Mouse (Mus musculus): ENCODE measurements at regions not wholly inside any gene's neighbourhood (a gene's known extent, or its start where the extent isn't known, plus 50 kb on each side); places are given as distances from the start of the nearest gene placed in this dataset.

DNA sequence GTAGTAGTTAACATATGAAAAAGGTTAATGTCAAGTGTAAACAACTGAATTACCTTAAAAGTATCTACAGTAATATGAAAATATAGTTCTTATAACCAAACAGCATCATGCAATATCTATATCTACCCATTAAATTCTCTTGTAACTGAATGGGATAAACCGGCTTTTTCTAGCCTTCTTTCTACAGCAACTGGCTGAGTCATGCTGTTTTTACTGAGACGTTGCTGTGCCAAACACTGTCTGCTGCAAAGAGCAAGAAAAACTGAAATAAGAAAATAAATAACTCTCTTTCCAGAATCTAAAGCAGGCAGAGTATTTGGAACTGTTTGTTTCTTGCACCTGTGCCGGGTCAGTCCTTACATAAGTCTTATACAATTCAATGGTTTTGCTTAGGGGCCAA lies 74.0 kb downstream of the Nxf2 start:
- ATAC-seq (no peak), DNase-seq (no peak)
- no peaks in the 10 kb centered on the region for H3K27me3 ChIP-seq (ENCODE audit: insufficient read depth, low read length)
- no peak overlapping the region for H3K4me3 ChIP-seq (ENCODE audit: low read depth, low read length)
- no peak overlapping the region for H3K9ac ChIP-seq (replicated peaks)
- WGBS (ENCODE audit: insufficient replicate concordance), result 71% methylated on average over 3 of the region's 3 CpGs
- no peak overlapping the region for H3K27ac ChIP-seq (ENCODE audit: low read depth)
- H3K36me3 ChIP-seq (replicated peaks; ENCODE audit: insufficient read depth, low read length), result no peaks in the 10 kb centered on the region
- TF ChIP-seq CTCF (IDR thresholded peaks at IDR 0.05; ENCODE audit: low read depth) (no peak), EP300 (IDR thresholded peaks at IDR 0.05; ENCODE audit: low read depth) (no peak)
- no peaks in the 10 kb centered on the region for H3K4me1 ChIP-seq (ENCODE audit: insufficient read depth)
- no peak overlapping the region for H3K4me2 ChIP-seq (ENCODE audit: low read depth, low read length)
- no peaks in the 10 kb centered on the region for H3K9me3 ChIP-seq (ENCODE audit: low read length)

DNA sequence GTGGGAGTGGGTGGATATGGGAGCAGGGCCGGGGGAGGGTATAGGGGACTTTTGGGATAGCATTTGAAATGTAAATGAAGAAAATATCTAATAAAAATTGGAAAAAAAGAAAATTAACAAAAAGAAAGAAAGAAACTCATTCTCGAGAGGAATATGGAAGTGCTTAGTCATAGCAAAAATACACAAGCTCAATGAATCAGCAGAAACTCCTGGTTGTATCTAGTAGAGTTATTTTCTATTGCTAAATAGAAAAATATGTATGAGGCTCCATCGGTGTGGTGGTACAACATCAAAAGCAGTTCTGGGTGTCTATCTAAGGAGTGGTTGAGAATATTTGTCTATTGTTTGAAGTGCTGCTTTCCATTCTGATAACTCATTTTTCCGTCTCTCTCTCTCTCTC lies 74.9 kb downstream of the Nxf2 start:
- Histone ChIP-seq H3K4me3 (ENCODE audit: low read depth, low read length) (no peak overlapping the region), H3K9me3 (ENCODE audit: low read length) (no peaks in the 10 kb centered on the region), H3K27ac (ENCODE audit: low read depth) (no peak overlapping the region), H3K36me3 (replicated peaks; ENCODE audit: insufficient read depth, low read length) (no peaks in the 10 kb centered on the region), H3K9ac (replicated peaks) (no peak overlapping the region), H3K27me3 (ENCODE audit: insufficient read depth, low read length) (no peaks in the 10 kb centered on the region), H3K4me2 (ENCODE audit: low read depth, low read length) (no peak overlapping the region), H3K4me1 (ENCODE audit: insufficient read depth) (no peaks in the 10 kb centered on the region)
- DNase-seq (no peak), ATAC-seq (no peak)
- TF ChIP-seq CTCF (IDR thresholded peaks at IDR 0.05; ENCODE audit: low read depth), result no peak
- TF ChIP-seq EP300 (IDR thresholded peaks at IDR 0.05; ENCODE audit: low read depth), result no peak
- 71% methylated on average over 4 of the region's 4 CpGs for WGBS (ENCODE audit: insufficient replicate concordance)

DNA sequence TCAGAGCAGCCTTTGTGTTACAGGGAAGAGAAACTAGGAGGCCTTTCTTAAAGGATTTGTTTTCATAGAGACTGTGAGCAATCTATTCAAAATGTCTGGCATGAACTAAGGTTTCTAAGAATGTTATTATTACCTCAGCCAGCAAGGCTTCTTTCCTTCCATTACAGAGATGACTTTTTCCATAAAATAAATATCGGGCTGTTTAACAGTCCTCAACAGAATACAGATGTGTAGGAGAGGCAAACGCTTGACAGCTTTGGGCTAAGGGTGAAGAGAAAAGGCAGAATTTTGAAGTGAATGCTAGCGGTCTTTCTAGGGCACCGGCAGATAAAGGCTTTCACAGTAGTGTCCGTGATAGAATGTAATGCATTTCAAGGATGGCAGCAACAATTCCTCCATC lies 73.3 kb upstream of the Armcx2 start:
- no peaks in the 10 kb centered on the region for H3K27me3 ChIP-seq (ENCODE audit: insufficient read depth, low read length)
- DNase-seq, result no peak
- H3K36me3 ChIP-seq (replicated peaks; ENCODE audit: insufficient read depth, low read length), result no peaks in the 10 kb centered on the region
- H3K4me1 ChIP-seq (ENCODE audit: insufficient read depth), result no peaks in the 10 kb centered on the region
- H3K4me2 ChIP-seq (ENCODE audit: low read depth, low read length), result no peak overlapping the region
- no peak overlapping the region for H3K9ac ChIP-seq (replicated peaks)
- H3K27ac ChIP-seq (ENCODE audit: low read depth), result no peak overlapping the region
- H3K4me3 ChIP-seq (ENCODE audit: low read depth, low read length), result no peak overlapping the region
- no peak for ATAC-seq
- TF ChIP-seq EP300 (IDR thresholded peaks at IDR 0.05; ENCODE audit: low read depth), result no peak
- 76% methylated on average over 5 of the region's 5 CpGs for WGBS (ENCODE audit: insufficient replicate concordance)
- H3K9me3 ChIP-seq (ENCODE audit: low read length), result no peaks in the 10 kb centered on the region

DNA sequence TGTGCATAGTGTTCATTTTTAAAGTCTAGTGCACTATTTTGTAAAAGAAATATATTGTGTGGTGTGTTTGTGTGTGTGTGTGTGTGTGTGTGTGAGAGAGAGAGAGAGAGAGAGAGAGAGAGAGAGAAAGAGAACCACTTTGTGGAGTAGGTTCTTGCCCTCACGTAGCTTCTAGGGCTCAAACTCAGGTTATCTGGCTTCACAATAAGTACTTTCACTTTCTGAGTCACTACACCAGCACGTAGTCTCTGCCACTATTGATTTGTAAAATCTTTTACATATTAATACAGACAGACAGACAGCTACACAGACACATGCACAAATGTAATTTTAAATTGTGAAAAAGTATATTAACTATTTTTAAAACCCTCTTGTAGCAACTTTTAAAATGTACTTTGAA lies 70.9 kb upstream of the Armcx2 start:
- DNase-seq (no peak), ATAC-seq (no peak)
- WGBS (ENCODE audit: insufficient replicate concordance), result 33% methylated on average over 2 of the region's 2 CpGs
- no peak overlapping the region for H3K27ac ChIP-seq (ENCODE audit: low read depth)
- no peaks in the 10 kb centered on the region for H3K9me3 ChIP-seq (ENCODE audit: low read length)
- no peak for TF ChIP-seq CTCF (IDR thresholded peaks at IDR 0.05; ENCODE audit: low read depth)
- no peak for TF ChIP-seq EP300 (IDR thresholded peaks at IDR 0.05; ENCODE audit: low read depth)
- H3K27me3 ChIP-seq (ENCODE audit: insufficient read depth, low read length), result no peaks in the 10 kb centered on the region
- H3K4me1 ChIP-seq (ENCODE audit: insufficient read depth), result no peaks in the 10 kb centered on the region
- no peak overlapping the region for H3K9ac ChIP-seq (replicated peaks)
- no peak overlapping the region for H3K4me3 ChIP-seq (ENCODE audit: low read depth, low read length)
- peak overlapping the region; percentile 22; the same call in 1 of the 2 replicates for H3K4me2 ChIP-seq (ENCODE audit: low read depth, low read length)
- no peaks in the 10 kb centered on the region for H3K36me3 ChIP-seq (replicated peaks; ENCODE audit: insufficient read depth, low read length)

DNA sequence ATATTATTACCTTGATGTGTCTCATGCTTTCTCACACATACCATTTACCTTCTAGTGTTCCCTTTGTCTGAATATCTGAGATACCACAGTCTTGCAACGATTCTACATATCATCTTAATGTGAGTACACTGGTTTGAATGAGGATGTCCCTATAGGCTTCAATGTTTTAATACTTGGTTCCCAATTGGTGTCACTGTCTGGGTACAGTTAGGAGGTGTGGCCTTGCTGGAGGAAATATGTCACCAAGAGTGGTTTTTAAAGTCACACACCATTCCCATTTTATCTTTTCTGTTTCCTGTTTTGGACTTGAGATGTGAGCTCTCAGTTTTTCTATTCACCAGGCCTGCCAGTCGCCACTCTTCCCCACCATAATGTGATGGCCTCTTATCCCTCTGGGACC lies 69.8 kb upstream of the Armcx2 start:
- H3K9ac ChIP-seq (replicated peaks), result no peak overlapping the region
- no peaks in the 10 kb centered on the region for H3K27me3 ChIP-seq (ENCODE audit: insufficient read depth, low read length)
- DNase-seq (no peak), ATAC-seq (no peak)
- WGBS (ENCODE audit: insufficient replicate concordance), result 67% methylated on average over 2 of the region's 2 CpGs
- TF ChIP-seq EP300 (IDR thresholded peaks at IDR 0.05; ENCODE audit: low read depth) (no peak), CTCF (IDR thresholded peaks at IDR 0.05; ENCODE audit: low read depth) (no peak)
- no peaks in the 10 kb centered on the region for H3K36me3 ChIP-seq (replicated peaks; ENCODE audit: insufficient read depth, low read length)
- H3K9me3 ChIP-seq (ENCODE audit: low read length), result no peaks in the 10 kb centered on the region
- no peak overlapping the region for H3K4me2 ChIP-seq (ENCODE audit: low read depth, low read length)
- no peak overlapping the region for H3K27ac ChIP-seq (ENCODE audit: low read depth)
- no peaks in the 10 kb centered on the region for H3K4me1 ChIP-seq (ENCODE audit: insufficient read depth)
- H3K4me3 ChIP-seq (ENCODE audit: low read depth, low read length), result no peak overlapping the region

- no peak overlapping the region for H3K4me3 ChIP-seq (ENCODE audit: low read depth, low read length)
- no peak for ATAC-seq
- no peaks in the 10 kb centered on the region for H3K4me1 ChIP-seq (ENCODE audit: insufficient read depth)
- DNase-seq, result no peak
- H3K27ac ChIP-seq (ENCODE audit: low read depth), result no peak overlapping the region
- no peak overlapping the region for H3K9ac ChIP-seq (replicated peaks)
- no peaks in the 10 kb centered on the region for H3K9me3 ChIP-seq (ENCODE audit: low read length)
- no peak overlapping the region for H3K4me2 ChIP-seq (ENCODE audit: low read depth, low read length)
- no peak for TF ChIP-seq CTCF (IDR thresholded peaks at IDR 0.05; ENCODE audit: low read depth)
- no peak for TF ChIP-seq EP300 (IDR thresholded peaks at IDR 0.05; ENCODE audit: low read depth)
- 46% methylated on average over 2 of the region's 2 CpGs for WGBS (ENCODE audit: insufficient replicate concordance)
- no peaks in the 10 kb centered on the region for H3K27me3 ChIP-seq (ENCODE audit: insufficient read depth, low read length)
- H3K36me3 ChIP-seq (replicated peaks; ENCODE audit: insufficient read depth, low read length), result no peaks in the 10 kb centered on the region
Measured at GRCm38 (mm10) chrX:134874696-134875095, 65.7 kb upstream of the Armcx2 start.

DNA sequence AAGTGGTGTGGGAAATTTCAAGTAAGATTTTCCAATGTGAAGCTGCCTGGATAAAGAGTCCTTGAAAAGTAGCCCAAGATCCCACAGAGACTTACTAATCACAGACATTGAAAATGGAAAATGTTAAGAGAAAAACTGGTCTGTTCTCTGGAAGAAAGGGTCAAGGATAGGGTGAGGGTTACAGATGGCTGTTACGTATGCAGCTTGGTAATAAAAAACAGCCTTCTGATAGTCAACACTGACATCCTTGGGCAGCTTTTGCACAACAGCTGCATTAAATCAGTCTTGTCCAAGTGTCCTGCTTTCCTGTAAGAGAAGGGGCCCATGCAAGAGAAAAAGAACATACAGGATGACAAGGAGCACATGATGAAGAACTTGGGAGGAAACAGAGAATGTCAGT lies 64.6 kb upstream of the Armcx2 start:
- 72% methylated on average over 1 of the region's 1 CpGs for WGBS (ENCODE audit: insufficient replicate concordance)
- TF ChIP-seq EP300 (IDR thresholded peaks at IDR 0.05; ENCODE audit: low read depth) (no peak), CTCF (IDR thresholded peaks at IDR 0.05; ENCODE audit: low read depth) (no peak)
- no peaks in the 10 kb centered on the region for H3K27me3 ChIP-seq (ENCODE audit: insufficient read depth, low read length)
- no peak overlapping the region for H3K4me3 ChIP-seq (ENCODE audit: low read depth, low read length)
- no peaks in the 10 kb centered on the region for H3K4me1 ChIP-seq (ENCODE audit: insufficient read depth)
- no peaks in the 10 kb centered on the region for H3K36me3 ChIP-seq (replicated peaks; ENCODE audit: insufficient read depth, low read length)
- H3K27ac ChIP-seq (ENCODE audit: low read depth), result no peak overlapping the region
- H3K9me3 ChIP-seq (ENCODE audit: low read length), result no peaks in the 10 kb centered on the region
- no peak overlapping the region for H3K9ac ChIP-seq (replicated peaks)
- no peak for ATAC-seq
- no peak overlapping the region for H3K4me2 ChIP-seq (ENCODE audit: low read depth, low read length)
- DNase-seq, result no peak
